Mouse (Mus musculus) forebrain, embryonic 13.5 days (tissue): ENCODE data around the gene Des. TPM values are rescaled to one million over a fixed set of nuclear protein-coding genes. Genes with fewer than 3 reads are reported as not detected.

ENCODE experiments used
- ATAC-seq: fragments of 200-750 bp; cut with Nextera tagmentation; 2 replicates; pipeline ENCODE4 v1.8.0; 2017
- H3K27ac ChIP-seq: fragments of 300-500 bp; sonication (generic); 2 replicates; pipeline ENCODE4 v1.5.1; 2015; ENCODE audit warnings: inconsistent platforms, mild to moderate bottlenecking, moderate library complexity
- H3K27me3 ChIP-seq: fragments of 300-500 bp; sonication (generic); 2 replicates; pipeline ENCODE4 v1.6.1; 2015; ENCODE audit warnings: mild to moderate bottlenecking, inconsistent platforms
- H3K36me3 ChIP-seq: fragments of 300-500 bp; sonication (generic); 2 replicates; pipeline ENCODE4 v1.6.1; 2015; ENCODE audit warnings: mild to moderate bottlenecking, inconsistent platforms; ENCODE audit not compliant: poor library complexity, severe bottlenecking
- H3K4me1 ChIP-seq: fragments of 300-500 bp; sonication (generic); 2 replicates; pipeline ENCODE4 v1.6.1; 2015; ENCODE audit warnings: inconsistent platforms
- H3K4me2 ChIP-seq: fragments of 300-500 bp; sonication (generic); 2 replicates; pipeline ENCODE4 v1.6.1; 2015; ENCODE audit warnings: inconsistent platforms, mild to moderate bottlenecking, moderate library complexity
- H3K4me3 ChIP-seq: fragments of 300-500 bp; sonication (generic); 2 replicates; pipeline ENCODE4 v1.5.1; 2015; ENCODE audit warnings: mild to moderate bottlenecking, inconsistent platforms
- H3K9ac ChIP-seq: fragments of 300-500 bp; sonication (generic); 2 replicates; pipeline ENCODE4 v1.6.1; 2015; ENCODE audit warnings: mild to moderate bottlenecking, inconsistent platforms
- H3K9me3 ChIP-seq: fragments of 300-500 bp; sonication (generic); replicated peaks from 2 replicates; pipeline ENCODE4 v1.6.1; 2016; ENCODE audit warnings: inconsistent platforms
- WGBS: fragments of 180-500 bp; shearing (Covaris S2); methylation state at CpG from one replicate; pipeline ENCODE4 v1.1.7; 2015; 5-methylcytosine and 5-hydroxymethylcytosine counted together
- polyA plus RNA-seq: library from polyadenylated mRNA; unstranded; fragments of >200 nt; fragmentation: Nextera tagmentation; extraction: Ambion mirVana; gene quantifications from 2 replicates; pipeline ENCODE4 v1.2.1, GENCODE M21; 2015

Gene Des
- polyA plus RNA-seq, 1 experiment from 2014 or later = 0.81 TPM

- no peaks in the 10 kb centered on the region for H3K36me3 ChIP-seq
- no peak for ATAC-seq
- H3K27ac ChIP-seq = no peak overlapping the region
- H3K4me3 ChIP-seq = no peak overlapping the region
- no peaks in the 10 kb centered on the region for H3K9me3 ChIP-seq
- peaks cover 11% of the 10 kb centered on the region for H3K4me1 ChIP-seq
- no peak overlapping the region for H3K4me2 ChIP-seq
- whole genome bisulfite sequencing = 70% methylated on average over 3 of the region's 3 CpGs
- no peaks in the 10 kb centered on the region for H3K27me3 ChIP-seq
- no peak overlapping the region for H3K9ac ChIP-seq
Observed at GRCm38 (mm10) chr1:75336461-75336860, 23.7 kb upstream of the Des start.

- Histone ChIP-seq H3K4me1 (peaks cover 11% of the 10 kb centered on the region), H3K9ac (no peak overlapping the region), H3K4me2 (no peak overlapping the region), H3K27me3 (peaks cover 2% of the 10 kb centered on the region; the same call in 1 of the 2 replicates), H3K4me3 (no peak overlapping the region), H3K36me3 (no peaks in the 10 kb centered on the region), H3K27ac (no peak overlapping the region), H3K9me3 (no peaks in the 10 kb centered on the region)
- ATAC-seq = no peak
- 85% methylated on average over 9 of the region's 9 CpGs for WGBS
Observed at GRCm38 (mm10) chr1:75337097-75337496, 23.0 kb upstream of the Des start.

DNA sequence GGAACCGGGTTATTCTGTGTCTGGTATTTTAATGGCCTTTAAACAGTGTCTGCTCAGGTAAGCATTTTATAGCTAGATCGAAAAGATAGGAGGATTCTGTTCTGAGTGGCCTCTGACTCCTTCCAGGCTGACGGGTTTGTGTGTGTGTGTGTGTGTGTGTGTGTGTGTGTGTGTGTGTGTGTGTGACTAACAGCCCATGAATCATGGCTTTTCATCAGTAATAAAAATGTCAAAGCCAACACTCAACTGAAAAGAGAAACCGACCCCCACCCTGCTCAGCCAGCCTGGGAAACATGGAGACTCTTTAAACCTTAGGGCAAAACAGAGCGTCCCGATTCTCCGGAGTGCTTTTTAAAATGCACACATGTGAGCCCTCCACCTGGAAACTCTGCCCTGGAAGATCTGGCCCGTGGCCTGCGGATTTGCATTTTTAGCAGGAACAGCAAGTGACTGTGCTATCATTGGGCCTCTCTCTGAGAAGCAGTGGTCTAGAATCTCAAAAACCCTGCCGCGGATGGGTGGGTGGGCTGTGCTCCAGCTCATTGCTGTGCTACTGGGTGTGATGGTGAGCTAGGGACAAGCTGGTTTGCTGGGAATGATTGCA is 21.9 kb upstream of the Des start:
- Histone ChIP-seq H3K27me3 (peaks cover 5% of the 10 kb centered on the region; the same call in 1 of the 2 replicates), H3K4me3 (no peak overlapping the region), H3K36me3 (no peaks in the 10 kb centered on the region), H3K4me1 (peaks cover 11% of the 10 kb centered on the region), H3K9ac (0 out of 2 replicates have a peak overlapping the region, but pooled peaks have one; percentile 12), H3K4me2 (no peak overlapping the region), H3K27ac (no peak overlapping the region), H3K9me3 (no peaks in the 10 kb centered on the region)
- WGBS = 48% methylated on average over 11 of the region's 11 CpGs
- ATAC-seq = no peak

DNA sequence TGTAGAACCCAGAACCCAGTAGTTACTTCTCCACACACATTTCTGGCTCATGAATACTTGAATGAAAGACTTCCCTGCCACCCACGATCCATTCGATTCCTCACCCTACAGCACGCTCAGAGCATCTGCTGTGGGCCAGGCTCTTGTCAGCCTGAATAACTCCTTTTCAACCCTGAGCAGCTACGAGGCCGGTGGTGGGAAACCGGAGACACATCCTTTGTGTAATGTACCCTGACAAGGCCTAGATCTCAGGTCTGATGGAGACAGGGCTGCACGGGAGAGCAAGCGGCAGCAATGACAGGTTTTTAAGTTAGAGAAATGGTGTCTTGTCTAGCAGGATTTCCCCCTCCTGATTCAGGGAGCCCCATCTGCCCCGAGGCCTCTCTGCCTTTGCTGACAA is 20.8 kb upstream of the Des start:
- H3K27me3 ChIP-seq = peaks cover 13% of the 10 kb centered on the region; the same call in 1 of the 2 replicates
- H3K27ac ChIP-seq = no peak overlapping the region
- no peaks in the 10 kb centered on the region for H3K9me3 ChIP-seq
- H3K4me3 ChIP-seq = no peak overlapping the region
- no peak overlapping the region for H3K9ac ChIP-seq
- no peak overlapping the region for H3K4me2 ChIP-seq
- H3K36me3 ChIP-seq = no peaks in the 10 kb centered on the region
- no peak for ATAC-seq
- H3K4me1 ChIP-seq = peaks cover 14% of the 10 kb centered on the region
- 48% methylated on average over 9 of the region's 9 CpGs for WGBS

GRCm38 (mm10) chr1:75340519-75340918 is 19.6 kb upstream of the Des start:
- no peaks in the 10 kb centered on the region for H3K36me3 ChIP-seq
- H3K9me3 ChIP-seq = no peaks in the 10 kb centered on the region
- H3K4me2 ChIP-seq = no peak overlapping the region
- H3K4me1 ChIP-seq = peaks cover 23% of the 10 kb centered on the region
- H3K9ac ChIP-seq = no peak overlapping the region
- H3K27me3 ChIP-seq = peaks cover 21% of the 10 kb centered on the region
- 75% methylated on average over 2 of the region's 2 CpGs for WGBS
- ATAC-seq = no peak
- no peak overlapping the region for H3K27ac ChIP-seq
- no peak overlapping the region for H3K4me3 ChIP-seq

DNA sequence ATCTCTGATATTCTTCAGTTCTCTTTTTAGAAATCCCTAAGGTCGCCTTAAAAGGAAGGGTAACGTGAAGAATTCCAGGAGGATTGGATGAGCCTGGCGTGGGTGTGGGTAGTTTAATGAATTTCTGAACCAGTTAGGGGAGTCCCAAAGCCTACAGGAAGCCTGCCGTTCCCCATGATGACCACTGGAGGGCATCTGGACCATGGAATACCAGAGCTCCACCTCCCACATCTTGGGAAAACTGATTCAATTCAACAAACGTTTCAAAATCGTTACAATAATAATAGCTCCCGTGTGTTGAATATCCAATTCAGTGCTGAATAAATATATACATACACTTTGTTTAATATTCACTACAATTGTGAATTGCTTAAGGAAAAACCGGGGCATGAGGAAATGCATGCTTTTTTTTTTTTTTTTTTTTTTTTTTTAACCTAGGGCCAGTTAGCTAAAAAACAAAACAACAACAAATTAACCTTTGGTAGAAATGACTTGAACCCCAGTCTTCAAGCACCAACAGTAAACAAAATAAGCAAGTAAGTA is 17.2 kb upstream of the Des start:
- peaks cover 25% of the 10 kb centered on the region for H3K27me3 ChIP-seq
- H3K4me3 ChIP-seq = no peak overlapping the region
- H3K4me2 ChIP-seq = no peak overlapping the region
- WGBS = under 1% methylated on average over 8 of the region's 8 CpGs
- H3K36me3 ChIP-seq = no peaks in the 10 kb centered on the region
- no peak overlapping the region for H3K27ac ChIP-seq
- H3K9ac ChIP-seq = no peak overlapping the region
- peak; percentile 81 for ATAC-seq
- no peaks in the 10 kb centered on the region for H3K9me3 ChIP-seq
- peaks cover 23% of the 10 kb centered on the region for H3K4me1 ChIP-seq

GRCm38 (mm10) chr1:75344291-75345035 is 15.7 kb upstream of the Des start:
- 0 out of 2 replicates have a peak, but pooled peaks have one; percentile 39 for ATAC-seq
- Histone ChIP-seq H3K9me3 (no peaks in the 10 kb centered on the region), H3K4me1 (peaks cover 13% of the 10 kb centered on the region), H3K4me2 (peak overlapping the region; percentile 24; the same call in 1 of the 2 replicates), H3K27me3 (peaks cover 28% of the 10 kb centered on the region), H3K9ac (no peak overlapping the region), H3K27ac (no peak overlapping the region), H3K36me3 (no peaks in the 10 kb centered on the region), H3K4me3 (no peak overlapping the region)
- WGBS = 6% methylated on average over 15 of the region's 15 CpGs

DNA sequence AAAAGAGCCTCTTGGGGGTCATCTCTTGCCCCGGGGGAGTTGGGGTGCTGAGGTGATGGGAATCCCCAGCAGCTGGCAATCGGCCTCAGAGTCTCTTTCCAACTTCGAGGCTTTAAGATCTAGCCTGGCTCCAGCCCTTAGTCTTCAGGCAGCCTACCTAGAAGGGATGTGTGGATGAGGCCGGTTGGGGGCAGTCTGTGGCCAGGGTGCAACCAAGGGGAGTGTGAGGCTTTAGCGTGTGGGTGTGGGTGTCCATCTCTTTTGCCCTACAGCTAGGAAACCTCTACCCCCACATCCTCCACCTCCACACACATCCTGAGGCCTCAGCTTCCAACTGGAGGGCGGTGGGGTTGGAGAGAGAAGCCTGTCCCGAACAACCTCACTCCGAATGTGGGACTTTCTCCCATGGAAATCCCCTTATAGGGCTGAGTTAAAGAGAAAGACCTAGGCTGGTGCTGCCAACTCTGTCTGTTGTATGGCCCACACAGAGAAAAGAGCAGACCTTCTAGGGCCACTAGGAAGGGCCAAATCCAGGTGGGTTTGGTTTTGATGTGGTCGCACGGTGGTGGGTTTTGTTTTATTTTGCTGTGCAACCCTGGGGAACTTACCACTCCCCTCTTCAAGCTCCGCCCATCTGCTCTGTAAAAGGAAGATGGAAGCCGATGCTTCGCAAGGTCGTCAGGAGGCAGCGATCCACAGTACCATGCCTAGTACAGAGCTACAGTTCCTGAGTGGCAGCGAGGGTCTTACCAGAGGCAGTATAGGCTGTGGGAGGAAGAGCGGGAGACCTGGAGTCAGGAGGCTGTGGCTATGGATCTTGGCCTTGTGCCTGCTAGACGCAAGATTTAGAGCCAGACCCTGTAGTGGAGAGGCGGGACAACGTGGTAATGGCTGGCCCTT is 14.8 kb upstream of the Des start:
- 0 out of 2 replicates have a peak overlapping the region, but pooled peaks have one; percentile 24 for H3K4me2 ChIP-seq
- no peak for ATAC-seq
- 32% methylated on average over 20 of the region's 20 CpGs for WGBS

DNA sequence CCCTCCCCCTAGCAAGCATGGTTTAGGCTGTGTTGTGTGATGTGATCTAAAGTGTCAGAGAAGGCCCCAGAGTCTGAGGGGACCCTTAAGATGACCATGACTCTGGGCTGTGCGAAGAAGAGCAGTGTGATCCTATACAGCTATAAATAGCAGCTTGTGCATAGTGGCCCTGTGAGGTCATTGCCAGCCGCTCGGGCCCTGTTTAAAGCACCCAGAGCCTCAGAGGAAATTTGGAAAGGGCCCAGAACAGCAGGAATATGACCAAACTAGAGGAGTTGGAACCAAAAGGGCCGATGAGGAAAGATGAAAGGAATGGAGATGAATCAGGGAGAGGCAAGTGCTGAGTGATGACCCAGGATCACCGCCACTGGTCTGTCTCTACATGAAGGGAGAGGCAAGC is 12.8 kb upstream of the Des start:
- ATAC-seq = no peak
- Histone ChIP-seq H3K4me3 (no peak overlapping the region), H3K4me2 (no peak overlapping the region), H3K36me3 (no peaks in the 10 kb centered on the region), H3K9ac (no peak overlapping the region), H3K27me3 (peaks cover 24% of the 10 kb centered on the region), H3K27ac (no peak overlapping the region), H3K9me3 (no peaks in the 10 kb centered on the region), H3K4me1 (peaks cover 11% of the 10 kb centered on the region; the same call in 1 of the 2 replicates)
- WGBS = 83% methylated on average over 5 of the region's 5 CpGs

More for the DNA sequence above, 14.8 kb upstream of the Des start:
- Histone ChIP-seq H3K36me3 (no peaks in the 10 kb centered on the region), H3K9me3 (no peaks in the 10 kb centered on the region), H3K9ac (no peak overlapping the region), H3K4me3 (no peak overlapping the region), H3K4me1 (peaks cover 11% of the 10 kb centered on the region; the same call in 1 of the 2 replicates), H3K27ac (no peak overlapping the region), H3K27me3 (peaks cover 28% of the 10 kb centered on the region)

DNA sequence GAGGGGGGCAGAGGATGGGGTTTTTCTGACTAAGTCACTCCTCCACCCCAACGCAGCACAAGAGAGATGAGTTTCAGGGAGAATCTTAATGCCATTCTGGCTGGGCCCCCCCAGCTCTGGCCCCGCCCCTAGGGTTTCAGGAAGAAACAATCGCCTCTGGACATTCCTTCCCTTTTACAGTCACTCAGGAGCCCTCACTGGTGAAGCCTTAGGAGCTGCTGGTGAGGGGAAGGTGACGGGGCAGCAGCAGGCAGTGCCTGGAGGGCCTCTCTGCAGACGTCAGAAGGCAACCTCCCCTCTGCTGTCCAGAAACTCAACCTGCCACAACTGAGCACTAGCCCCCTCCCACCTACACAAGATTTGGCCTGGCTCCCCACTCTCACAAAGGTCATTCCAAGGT is 10.9 kb upstream of the Des start:
- Histone ChIP-seq H3K9me3 (no peaks in the 10 kb centered on the region), H3K27me3 (peaks cover 18% of the 10 kb centered on the region), H3K4me2 (no peak overlapping the region), H3K9ac (no peak overlapping the region), H3K4me1 (peaks cover 9% of the 10 kb centered on the region; the same call in 1 of the 2 replicates), H3K27ac (no peak overlapping the region), H3K4me3 (no peak overlapping the region), H3K36me3 (no peaks in the 10 kb centered on the region)
- 45% methylated on average over 5 of the region's 5 CpGs for WGBS
- ATAC-seq = no peak

GRCm38 (mm10) chr1:75357261-75357660 is 2.9 kb upstream of the Des start:
- 75% methylated on average over 7 of the region's 7 CpGs for WGBS
- Histone ChIP-seq H3K4me2 (no peak overlapping the region), H3K36me3 (no peaks in the 10 kb centered on the region), H3K27me3 (peaks cover 45% of the 10 kb centered on the region), H3K9me3 (no peaks in the 10 kb centered on the region), H3K27ac (no peak overlapping the region), H3K9ac (no peak overlapping the region), H3K4me1 (peaks cover 9% of the 10 kb centered on the region), H3K4me3 (no peak overlapping the region)
- ATAC-seq = no peak
